Mouse (Mus musculus): ENCODE data around the gene Ric1. TPM values are rescaled to one million over a fixed set of nuclear protein-coding genes. Genes with fewer than 3 reads are reported as not detected.

The Ric1 gene
- polyA plus RNA-seq, 1 experiment from 2014 or later = 10.2 TPM

GRCm38 (mm10) chr19:29648550-29648914 lies 126.5 kb downstream of the Ric1 start:
- H3K27me3 ChIP-seq (ENCODE audit: insufficient read depth, poor library complexity, severe bottlenecking) = no peaks in the 10 kb centered on the region
- 0 out of 2 replicates have a peak, but pooled peaks cover 3% of the 10 kb centered on the region for H3K4me1 ChIP-seq (replicated peaks)
- H3K9me3 ChIP-seq = peaks cover 3% of the 10 kb centered on the region; the same call in 1 of the 2 replicates
- H3K27ac ChIP-seq = peak overlapping the region; percentile 95
- peak overlapping the region; percentile 86 for H3K4me3 ChIP-seq
- 29% methylated on average over 4 of the region's 4 CpGs for WGBS
- DNase-seq (ENCODE audit: low spot score) = no peak
- H3K36me3 ChIP-seq = peaks cover 22% of the 10 kb centered on the region

DNA sequence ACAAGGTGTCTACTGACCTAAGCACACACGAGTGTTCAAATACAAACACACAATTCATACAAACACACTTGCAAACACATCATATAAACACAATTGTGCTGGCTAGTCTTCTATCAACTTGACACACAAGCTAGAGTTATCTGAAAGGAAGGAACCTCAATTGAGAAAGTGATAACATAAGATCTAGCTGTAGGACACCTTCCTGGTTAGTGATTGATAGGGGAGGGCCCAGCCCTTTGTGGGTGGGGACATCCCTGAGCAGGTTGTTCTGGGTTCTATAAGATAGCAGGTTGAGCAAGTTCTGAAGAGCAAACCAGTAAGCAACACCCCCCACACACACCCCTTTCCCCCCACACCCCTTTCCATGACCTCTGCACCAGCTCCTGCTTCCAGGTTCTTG lies 127.6 kb downstream of the Ric1 start:
- H3K27ac ChIP-seq = no peak overlapping the region
- peaks cover 2% of the 10 kb centered on the region; the same call in 1 of the 2 replicates for H3K9me3 ChIP-seq
- 91% methylated on average over 1 of the region's 1 CpGs for WGBS
- peaks cover 14% of the 10 kb centered on the region for H3K36me3 ChIP-seq
- no peaks in the 10 kb centered on the region for H3K27me3 ChIP-seq (ENCODE audit: insufficient read depth, poor library complexity, severe bottlenecking)
- H3K4me3 ChIP-seq = no peak overlapping the region
- H3K4me1 ChIP-seq (replicated peaks) = 0 out of 2 replicates have a peak, but pooled peaks cover 3% of the 10 kb centered on the region
- no peak for DNase-seq (ENCODE audit: low spot score)

DNA sequence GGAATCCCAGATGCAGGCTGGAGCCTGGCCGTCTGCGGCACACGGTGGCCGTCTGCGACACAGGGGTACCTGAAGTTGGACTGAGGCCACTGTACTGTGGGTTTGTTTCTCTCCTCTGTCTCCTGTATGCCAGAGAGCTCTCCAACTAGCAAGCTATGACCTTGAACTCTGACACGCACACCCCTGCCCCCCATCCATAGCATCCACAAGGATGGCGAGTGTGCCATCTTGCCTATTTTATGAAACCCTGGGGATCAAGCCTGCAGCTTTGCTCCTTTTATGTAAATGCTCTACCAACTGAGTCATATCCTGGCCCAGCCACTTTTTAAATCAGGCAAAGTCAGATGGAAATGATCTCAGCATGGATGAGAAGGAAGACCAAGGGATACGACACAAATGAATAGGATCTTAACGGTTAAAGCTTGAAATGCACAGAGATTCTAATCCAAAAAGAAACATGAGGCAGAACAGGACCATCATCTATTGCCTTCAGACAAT lies 131.7 kb downstream of the Ric1 start:
- H3K36me3 ChIP-seq = no peaks in the 10 kb centered on the region
- no peak overlapping the region for H3K27ac ChIP-seq
- H3K27me3 ChIP-seq (ENCODE audit: insufficient read depth, poor library complexity, severe bottlenecking) = no peaks in the 10 kb centered on the region
- H3K4me1 ChIP-seq (replicated peaks) = peaks cover 6% of the 10 kb centered on the region; the same call in 1 of the 2 replicates
- no peaks in the 10 kb centered on the region for H3K9me3 ChIP-seq
- WGBS = 87% methylated on average over 9 of the region's 9 CpGs
- H3K4me3 ChIP-seq = no peak overlapping the region
- DNase-seq (ENCODE audit: low spot score) = no peak

DNA sequence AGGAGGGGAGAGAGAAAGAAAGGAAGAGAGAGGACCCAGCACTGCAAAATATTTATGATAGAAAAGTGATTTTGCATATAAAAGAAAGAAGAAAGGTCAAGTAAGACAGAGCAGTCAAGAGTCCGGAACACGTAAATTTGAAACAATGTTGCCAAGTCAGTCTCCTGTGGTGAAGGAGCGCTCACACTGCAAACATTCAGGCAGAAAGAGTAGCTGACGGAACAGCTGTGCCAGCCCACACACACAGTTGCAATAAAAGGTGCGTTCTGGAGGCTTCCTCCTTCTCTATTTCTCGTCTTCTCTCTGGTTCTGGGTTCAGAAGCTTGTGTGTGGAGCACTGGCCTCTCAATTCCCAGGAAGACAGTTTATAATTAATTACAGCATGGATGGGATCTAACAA lies 133.1 kb downstream of the Ric1 start:
- WGBS = 24% methylated on average over 6 of the region's 6 CpGs
- no peak for DNase-seq (ENCODE audit: low spot score)
- no peaks in the 10 kb centered on the region for H3K27me3 ChIP-seq (ENCODE audit: insufficient read depth, poor library complexity, severe bottlenecking)
- H3K36me3 ChIP-seq = no peaks in the 10 kb centered on the region
- no peaks in the 10 kb centered on the region for H3K9me3 ChIP-seq
- no peak overlapping the region for H3K27ac ChIP-seq
- peaks cover 6% of the 10 kb centered on the region; the same call in 1 of the 2 replicates for H3K4me1 ChIP-seq (replicated peaks)
- no peak overlapping the region for H3K4me3 ChIP-seq

DNA sequence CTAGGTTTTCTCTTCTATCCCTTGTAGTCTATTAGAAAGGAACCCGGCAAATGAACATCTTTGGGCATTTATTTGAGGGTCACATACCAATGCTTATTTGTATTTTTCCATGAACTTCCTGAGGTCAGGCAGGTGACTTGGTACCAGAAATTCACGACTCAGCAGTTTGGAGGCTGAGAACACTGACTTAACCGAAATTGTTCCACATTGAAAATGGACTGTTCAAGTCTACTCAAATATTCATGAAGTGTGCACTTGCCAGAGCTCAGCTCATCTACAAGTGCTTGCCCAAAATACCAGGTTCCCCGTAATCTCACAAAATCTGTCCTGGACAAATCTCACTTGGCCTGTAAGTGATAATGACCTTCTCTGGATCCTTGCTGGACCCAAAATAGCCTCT lies 133.9 kb downstream of the Ric1 start:
- peaks cover 6% of the 10 kb centered on the region; the same call in 1 of the 2 replicates for H3K4me1 ChIP-seq (replicated peaks)
- H3K27ac ChIP-seq = no peak overlapping the region
- H3K36me3 ChIP-seq = no peaks in the 10 kb centered on the region
- no peak overlapping the region for H3K4me3 ChIP-seq
- no peaks in the 10 kb centered on the region for H3K27me3 ChIP-seq (ENCODE audit: insufficient read depth, poor library complexity, severe bottlenecking)
- 80% methylated on average over 4 of the region's 4 CpGs for WGBS
- DNase-seq (ENCODE audit: low spot score) = no peak
- H3K9me3 ChIP-seq = no peaks in the 10 kb centered on the region

Other genes with a start within 250 kb of the Ric1 start
- gene Insl6, start 196.9 kb upstream of the Ric1 start, polyA plus RNA-seq (2016; fragmentation: Nextera tagmentation; extraction: Ambion mirVana) = 9.7 and 10.8 TPM in 2 replicates
- 1.4 and 2.2 TPM in 2 replicates for gene Rln1, start 187.6 kb upstream of the Ric1 start, polyA plus RNA-seq (2016; fragmentation: Nextera tagmentation; extraction: Ambion mirVana)
- gene Plgrkt, start 154.9 kb upstream of the Ric1 start, polyA plus RNA-seq (2016; fragmentation: Nextera tagmentation; extraction: Ambion mirVana) = 37.6 and 57.3 TPM in 2 replicates
- gene Cd274, start 154.8 kb upstream of the Ric1 start, polyA plus RNA-seq (2016; fragmentation: Nextera tagmentation; extraction: Ambion mirVana) = 0.26 and 0.38 TPM in 2 replicates
- gene Pdcd1lg2, start 111.4 kb upstream of the Ric1 start, polyA plus RNA-seq (2016; fragmentation: Nextera tagmentation; extraction: Ambion mirVana) = not detected in 2 replicates
- 12.8 and 16.1 TPM in 2 replicates for gene Ermp1, start 126.1 kb downstream of the Ric1 start, polyA plus RNA-seq (2016; fragmentation: Nextera tagmentation; extraction: Ambion mirVana)
- 0.26 and 0.60 TPM in 2 replicates for gene Mlana, start 175.5 kb downstream of the Ric1 start, polyA plus RNA-seq (2016; fragmentation: Nextera tagmentation; extraction: Ambion mirVana)